Mouse (Mus musculus) B cell, adult 2 months (primary cell): ENCODE results near the gene Baiap2l1.

ENCODE experiments used
- DNase-seq, 2 experiments: peaks; one replicate each; pipeline ENCODE4 v3.0.0; 2022

Baiap2l1 gene

DNA sequence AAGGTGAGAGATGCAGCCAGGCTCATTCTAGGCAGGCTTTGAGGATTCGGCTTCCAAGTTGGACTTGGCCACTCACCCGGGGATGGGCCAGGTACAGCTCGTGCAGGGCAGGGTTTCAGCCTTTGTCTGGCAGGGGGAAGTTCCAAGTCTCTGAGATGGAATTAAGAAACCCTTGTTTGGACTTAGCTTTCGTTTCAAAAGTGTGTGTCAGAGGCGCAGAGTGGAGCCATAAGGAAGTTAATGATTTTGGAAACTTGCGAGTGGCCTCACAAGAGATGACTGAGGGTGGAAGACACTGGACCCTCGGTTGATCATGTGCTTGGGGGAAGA is 101.4 kb downstream of the Baiap2l1 start:
- no peak for DNase-seq

DNA sequence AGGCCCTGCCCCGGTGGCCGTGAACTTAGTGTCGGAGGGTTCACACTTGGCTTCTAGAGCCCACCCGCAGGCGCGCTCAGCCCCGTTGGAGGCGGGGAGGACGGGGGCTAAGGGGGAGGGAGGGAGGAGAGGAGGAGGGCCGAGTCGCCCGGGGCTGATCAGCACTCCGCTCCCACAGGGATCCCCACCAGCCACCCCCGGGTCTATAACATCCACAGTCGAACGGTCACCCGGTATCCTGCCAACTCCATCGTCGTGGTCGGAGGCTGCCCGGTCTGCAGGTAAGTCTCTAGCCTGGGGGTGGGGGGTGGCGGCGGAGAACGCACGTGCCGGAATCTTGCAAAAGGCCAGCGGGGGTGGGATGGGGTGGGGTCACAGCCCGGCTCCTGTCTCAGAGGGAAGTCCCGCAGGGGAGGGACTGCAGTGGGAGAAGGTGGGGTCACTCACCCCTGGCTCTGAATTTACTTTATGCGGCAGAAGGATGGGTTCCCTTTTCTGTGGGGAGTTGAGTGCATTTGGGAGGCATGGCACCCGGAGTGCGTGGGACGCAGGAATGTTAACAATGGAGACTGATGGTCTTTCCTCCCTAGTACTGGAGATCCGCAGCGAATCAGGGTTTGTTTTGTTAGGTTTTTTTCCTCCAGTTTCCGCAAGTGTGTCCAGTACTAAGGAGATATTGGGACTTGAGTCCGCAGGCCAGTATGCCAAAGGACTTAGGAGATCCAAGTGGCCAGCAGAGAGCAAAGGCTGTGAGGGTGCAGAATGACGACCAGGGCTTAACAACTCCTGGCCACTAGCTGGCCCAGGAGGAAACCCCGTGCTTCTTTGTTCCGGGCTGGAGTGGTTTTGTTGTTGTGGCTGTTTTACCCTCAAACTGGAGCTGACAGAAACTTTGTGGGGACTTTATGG is 102.0 kb downstream of the Baiap2l1 start:
- DNase-seq, result peak; percentile 57 to 60

DNA sequence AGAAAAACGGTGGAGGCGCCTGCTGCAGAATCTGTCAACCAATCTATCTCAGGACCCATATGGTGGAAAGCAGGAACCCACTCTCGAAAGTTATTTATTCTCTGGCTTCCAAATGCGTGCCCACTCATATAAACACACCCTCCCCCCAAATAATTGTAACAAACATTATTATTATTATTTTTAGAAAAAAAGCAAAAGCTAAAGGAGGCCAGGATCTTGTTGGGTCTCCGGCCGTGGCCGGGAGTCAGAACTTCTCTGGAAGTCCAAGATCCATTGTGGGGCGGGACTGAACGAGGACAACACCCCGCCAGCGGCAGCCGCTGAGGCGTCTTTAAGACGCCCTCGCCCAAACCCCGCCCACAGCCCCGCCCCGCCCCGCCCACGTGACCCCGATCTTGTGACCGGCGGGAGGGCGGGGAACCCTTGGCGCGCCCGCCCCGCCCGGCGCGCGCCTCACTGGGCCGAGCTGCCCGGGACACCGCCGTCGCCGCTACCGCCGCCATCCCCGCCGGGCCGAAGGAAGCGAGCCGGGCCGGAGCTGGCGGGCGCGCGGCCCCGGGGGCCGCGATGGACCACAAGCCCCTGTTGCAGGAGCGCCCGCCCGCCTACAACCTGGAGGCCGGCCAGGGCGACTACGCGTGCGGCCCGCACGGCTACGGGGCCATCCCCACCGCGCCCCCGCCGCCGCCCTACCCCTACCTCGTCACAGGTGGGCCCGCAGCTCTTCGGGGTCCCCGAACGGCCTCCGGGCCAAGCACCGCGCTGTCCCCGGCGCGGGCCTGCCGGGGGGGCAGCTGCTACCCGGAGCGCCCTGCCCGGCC is 102.9 kb downstream of the Baiap2l1 start:
- DNase-seq, result peak; percentile 90 to 92

DNA sequence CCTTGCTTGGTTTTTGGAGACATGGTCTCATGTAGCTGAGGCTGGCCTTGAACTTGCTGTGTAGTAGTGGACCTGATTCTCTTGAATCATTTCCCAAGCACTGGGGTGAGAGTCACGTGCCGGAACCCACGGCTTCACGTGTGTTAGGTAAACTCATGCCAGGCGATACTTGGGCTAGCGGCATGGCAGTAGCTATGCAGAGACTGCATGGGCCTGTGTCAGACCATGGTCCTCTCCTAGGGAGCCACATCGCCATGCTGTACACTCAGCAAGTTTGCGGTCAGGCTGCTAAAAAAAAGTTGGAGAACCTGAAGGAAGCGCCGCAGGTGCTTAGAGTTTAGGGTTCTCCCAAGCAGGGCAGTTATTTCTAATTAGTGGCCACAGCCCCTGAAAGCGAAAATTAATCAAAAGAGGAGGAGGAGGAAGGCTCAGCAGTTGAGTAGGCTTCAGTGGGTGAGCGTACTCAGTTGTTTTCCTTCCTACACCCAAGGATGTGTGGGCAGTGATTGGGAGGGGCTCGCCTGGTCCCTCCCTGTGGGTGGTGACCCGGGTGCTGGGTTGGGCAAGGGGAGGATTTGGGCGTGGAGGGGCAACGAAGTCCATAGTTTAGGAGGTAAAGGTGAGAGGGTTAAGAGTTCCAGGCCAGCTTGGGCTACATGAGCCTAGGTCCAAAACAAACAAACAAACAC is 103.6 kb downstream of the Baiap2l1 start:
- DNase-seq, result peak; percentile 54 to 55

DNA sequence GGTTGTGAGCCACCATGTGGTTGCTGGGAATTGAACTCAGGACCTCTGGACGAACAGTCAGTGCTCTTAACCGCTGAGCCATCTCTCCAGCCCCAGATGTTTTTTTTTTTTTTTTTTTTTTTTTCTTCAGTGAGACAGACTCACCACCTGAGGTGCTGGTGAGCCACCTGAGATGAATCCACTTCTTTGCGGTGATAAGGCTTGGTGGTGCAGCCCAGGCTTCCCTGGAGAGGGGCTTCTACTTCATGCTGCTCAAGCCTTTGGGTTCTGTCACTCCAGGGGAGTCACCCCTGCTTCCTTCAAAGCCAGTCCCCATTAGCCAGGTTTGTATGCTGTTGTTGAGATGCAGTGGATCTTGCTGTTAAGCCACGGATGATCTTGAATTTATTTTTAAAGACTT is 104.7 kb downstream of the Baiap2l1 start:
- no peak for DNase-seq

DNA sequence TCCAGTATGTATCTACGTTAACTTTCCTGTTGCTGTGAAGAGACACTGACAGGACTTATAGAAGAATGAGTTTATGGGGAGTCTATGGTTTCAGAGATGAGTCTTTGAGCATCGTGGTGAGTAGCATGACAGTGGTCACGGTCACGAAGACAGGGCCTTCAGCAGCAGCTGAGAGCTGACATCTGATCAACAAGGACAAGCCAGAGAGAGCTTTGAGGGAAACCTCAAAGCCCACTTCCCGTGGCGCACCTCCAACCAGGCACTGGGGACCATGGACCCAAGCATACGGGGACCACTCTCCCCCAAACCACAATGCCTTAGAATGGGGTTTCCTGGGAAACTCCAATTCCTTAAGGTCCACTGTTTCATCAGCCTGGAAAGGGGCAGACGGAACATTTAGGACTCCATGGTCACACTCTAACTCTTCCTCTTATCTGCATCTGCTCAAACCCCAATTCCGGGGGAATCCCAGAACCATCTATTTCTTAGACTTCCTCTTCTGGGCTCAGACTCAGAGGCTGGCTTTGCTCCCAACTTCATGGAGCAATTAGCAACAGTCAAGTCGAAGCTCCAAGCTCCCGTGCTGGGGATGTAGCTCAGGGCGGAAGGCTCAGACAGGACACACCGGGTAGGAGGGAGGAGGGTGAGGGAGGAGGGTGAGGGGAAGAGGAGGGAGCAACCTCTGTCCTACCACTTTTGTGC is 105.9 kb downstream of the Baiap2l1 start:
- peak in 1 of 2 experiments; percentile 32 for DNase-seq

DNA sequence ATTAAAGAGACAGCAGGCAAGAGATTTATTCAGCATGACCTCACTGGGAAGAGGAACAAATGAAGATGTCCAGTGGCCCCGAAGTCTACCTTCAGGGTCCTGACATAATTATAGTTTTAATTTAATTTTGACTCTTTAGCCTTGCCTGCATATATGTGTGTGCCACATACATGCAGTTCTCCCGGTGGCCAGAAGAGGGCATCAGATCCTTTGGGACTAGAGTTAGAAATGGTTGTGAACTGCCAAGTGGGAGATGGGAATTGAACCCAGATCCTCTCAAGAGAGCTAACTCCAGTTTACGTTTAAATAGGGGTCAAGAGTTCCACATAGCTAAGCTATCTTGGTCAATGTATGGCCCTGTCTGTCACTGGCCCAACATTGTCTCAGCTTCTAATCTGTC is 108.0 kb downstream of the Baiap2l1 start:
- DNase-seq, result peak in 1 of 2 experiments; percentile 40

DNA sequence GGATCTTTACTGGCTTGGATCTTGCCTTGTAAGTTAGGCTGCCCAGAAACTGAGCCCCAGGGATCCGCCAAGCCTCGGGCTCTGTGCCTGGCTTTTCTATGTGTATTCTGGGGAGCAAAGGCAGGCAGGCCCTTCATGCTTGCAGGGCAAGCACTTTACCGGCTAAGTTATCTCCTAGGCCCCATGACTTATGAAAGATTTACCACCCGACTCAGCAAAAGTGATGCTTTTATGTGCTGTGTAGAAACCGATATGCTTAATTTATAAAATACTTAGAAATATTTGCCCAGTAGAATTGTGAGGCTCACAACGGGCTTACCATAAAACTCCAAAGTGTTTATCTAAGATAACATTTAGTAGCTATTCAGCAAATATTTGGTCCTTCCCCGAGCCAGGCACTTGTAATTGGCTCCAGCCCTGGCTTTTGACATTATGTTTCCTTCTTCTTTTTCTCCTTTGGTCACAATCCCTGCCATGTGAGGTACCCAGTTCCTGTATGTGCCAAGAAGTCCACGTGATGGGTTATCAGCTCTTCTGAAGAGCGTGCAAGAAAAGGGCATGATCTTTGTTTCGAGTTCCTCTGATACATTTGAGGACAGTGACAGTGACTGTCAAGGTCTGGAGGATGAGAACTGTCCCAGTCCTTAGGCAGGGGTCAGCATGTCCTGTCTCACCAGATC is 109.9 kb downstream of the Baiap2l1 start:
- no peak for DNase-seq

DNA sequence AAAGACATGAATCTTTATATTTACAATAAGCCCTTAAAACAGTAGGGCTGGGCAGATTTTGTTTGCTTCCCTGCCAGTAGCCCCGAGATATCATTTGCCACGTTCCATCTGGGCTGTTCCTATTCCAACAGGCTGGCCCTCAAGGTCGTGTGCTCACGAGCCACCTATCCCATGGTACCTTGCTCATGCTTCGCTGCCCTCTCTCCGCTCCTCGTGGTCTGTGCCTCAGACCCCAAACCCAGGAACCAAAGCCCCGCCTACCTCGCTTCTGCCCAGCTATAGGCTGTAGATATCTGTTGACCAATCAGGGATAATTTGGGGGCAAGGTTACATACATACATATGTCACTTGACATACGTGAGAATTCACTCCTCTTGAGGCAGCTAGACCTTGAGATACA is 110.6 kb downstream of the Baiap2l1 start:
- no peak for DNase-seq

DNA sequence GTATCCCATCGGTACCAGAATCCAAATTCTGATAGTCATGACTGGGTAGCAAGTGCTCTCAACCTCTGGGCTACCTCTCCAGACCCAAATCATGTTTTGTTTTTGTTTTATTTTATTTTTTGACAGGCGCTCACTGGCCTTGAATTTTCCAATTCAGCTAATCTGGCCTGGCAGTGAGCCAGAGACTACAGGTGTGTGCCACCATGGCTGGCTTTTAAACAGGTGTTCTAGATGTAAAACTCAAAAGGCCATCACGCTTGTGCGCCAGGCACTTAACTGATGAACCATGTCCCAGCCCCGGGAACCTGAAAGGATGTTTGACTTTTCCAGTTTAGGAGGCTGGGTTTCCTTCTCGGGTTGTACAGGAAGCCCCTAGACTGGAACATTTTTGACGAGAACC is 111.2 kb downstream of the Baiap2l1 start:
- DNase-seq, result no peak

DNA sequence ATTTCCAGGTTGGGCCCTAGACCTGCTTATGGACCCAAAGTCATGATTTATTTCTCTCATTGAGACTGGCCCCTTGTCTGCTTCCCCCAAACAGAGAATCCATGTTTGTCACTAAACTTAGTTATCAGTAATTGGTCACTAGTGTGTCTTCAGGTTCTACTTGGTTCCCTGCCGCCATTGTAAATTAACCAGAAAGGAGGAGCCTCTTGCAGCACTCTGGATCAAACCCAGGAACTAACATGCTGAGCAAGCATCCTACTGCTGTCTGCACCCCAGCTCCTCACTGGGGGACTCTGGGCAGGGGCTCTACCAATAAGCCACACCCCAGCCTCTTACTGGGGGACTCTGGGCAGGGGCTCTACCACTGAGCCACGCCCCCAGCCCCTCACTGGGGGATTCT is 112.3 kb downstream of the Baiap2l1 start:
- DNase-seq, result no peak

DNA sequence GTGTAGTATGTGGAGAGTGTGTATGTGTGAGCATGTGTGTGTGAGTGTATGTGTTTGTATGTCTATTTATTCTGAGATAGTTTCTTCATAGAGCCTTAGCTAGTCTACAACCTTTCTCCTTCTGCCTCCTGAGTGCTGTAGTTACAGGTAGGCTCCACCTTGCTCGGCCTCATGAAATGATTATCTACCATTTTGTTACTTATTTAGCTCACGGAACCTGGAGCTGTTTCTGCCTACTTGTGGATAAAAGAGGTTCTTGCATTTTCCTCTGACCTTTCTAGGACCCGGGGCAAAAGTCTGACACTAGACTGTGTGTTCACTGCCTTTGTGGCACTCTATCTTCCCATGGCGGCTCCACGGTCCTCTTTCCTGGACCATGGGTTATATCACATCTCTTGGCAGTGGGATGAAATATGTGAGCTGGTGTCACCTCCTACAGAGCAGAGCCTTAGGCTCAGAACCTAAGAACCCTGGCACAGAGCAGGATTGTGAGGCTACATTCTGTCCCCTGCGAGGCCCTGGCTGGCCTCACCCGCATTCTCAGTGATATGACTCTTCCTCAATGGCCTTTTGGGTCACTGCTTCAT is 113.9 kb downstream of the Baiap2l1 start, which contains the start of gene Bri3:
Bri3 (plus strand) TSS at position 537 of the 587 bp plus-strand sequence.
- DNase-seq, result no peak

DNA sequence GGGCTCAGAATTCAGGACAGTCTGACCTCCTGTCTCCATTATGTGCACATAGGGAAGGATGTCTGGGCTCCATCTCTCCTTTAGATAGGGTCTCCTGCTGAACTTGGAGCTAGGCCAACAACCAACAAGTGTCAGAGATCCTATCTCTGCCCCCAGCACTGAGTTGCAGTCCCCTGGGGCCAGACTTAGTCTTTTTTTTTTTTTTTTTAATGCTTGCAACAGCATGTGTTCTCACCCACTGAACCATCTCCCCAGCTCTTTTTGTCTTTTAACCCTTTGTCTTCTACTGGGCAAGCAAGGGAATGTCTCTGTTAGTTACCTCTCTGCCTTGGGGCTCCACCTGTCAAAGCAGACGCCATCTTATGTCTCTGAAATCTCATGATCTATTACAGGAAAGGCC is 118.9 kb downstream of the Baiap2l1 start:
- DNase-seq, result no peak

DNA sequence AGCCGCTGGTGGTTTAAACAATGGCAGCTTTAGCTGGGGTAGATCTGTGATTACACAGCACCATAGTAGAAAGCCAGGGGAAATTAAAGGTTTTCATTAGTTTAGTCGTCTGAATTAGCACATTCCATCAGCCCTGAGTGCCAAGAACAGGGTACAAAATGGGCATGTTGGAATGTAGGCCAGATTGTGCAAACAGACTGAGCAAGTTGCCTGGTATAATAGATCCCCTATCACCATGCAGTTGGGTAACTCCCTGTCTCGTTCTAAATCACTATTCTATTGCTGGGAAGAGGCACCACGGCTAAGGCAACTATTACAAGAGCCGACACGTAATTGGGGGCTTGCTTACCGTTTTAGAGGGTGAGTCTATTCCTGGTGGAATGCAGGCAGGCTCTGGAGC is 123.2 kb downstream of the Baiap2l1 start:
- no peak for DNase-seq

DNA sequence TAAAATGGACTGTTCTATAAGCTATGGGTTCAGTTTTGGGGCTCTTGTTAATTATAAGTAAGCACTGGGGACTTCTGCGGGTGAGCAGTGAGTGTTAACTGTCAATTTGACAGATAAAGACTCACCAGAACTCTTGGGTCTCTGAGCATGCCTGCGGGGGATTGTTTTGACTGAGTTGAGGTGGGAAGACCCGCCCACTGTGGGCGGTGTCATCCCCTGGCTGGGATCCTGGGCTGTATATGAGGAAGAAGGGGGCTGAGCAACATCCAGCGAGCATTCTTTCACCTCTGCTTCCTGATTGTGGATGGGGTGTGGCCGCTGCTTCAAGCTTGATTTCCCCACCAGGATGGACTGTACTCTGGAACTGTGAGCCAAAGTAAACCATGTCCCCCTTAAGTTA is 123.7 kb downstream of the Baiap2l1 start:
- no peak for DNase-seq

DNA sequence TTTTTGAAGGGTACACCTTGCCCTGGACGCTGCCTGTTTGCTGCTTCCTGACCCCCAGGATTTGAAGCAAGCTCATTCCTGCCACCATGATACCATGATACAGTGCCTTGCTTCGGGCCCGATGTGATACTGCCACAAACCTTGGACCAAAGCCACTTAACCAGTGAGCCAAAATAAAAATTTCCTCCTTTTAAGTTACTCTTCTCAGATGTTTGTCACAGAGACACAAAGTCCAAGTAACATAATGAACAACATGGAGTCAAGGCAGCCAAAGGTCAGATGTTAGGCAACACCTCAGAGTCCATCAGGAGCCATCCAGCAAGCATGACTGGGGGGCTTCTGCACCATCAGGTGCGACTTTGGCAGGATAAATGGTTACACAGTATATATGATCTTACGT is 125.4 kb downstream of the Baiap2l1 start:
- DNase-seq, result no peak

DNA sequence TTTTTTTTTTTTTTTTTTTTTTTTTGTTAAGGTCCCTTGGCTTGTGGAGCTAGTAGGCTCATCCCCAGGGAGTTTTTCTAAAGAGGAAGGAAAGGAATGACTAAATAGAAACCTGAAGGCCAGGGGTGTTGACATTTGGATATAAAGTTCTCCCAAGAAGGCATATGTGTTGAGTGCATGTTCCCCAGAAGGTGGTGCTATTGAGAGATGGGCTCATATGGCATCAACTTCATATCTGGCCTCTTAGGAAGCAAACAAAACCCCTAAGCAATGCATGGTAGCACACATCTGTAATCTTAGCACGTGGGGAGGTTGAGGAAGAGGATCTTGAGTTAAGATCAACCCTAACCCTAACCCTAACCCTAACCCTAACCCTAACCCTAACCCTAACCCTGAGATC is 126.5 kb downstream of the Baiap2l1 start:
- DNase-seq, result no peak

DNA sequence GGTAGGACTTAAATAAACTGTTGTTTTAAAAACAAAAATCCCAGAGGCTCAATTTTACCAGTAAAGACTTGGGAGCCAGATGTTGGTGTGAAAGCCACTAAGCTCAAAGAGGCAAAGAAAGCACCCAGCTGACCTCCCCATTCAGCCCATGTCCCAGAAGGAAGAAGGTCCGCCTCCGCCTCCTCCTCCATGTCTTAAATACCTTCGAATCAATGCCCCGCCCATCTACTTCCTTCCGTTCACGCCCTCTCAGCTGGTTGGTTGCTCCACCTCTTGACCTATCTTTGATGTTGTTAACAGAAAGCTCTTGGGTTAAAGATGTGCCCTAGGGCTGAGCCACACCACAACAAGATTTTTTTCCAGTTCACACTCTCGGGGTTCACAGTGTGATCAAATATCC is 127.7 kb downstream of the Baiap2l1 start:
- DNase-seq, result no peak

DNA sequence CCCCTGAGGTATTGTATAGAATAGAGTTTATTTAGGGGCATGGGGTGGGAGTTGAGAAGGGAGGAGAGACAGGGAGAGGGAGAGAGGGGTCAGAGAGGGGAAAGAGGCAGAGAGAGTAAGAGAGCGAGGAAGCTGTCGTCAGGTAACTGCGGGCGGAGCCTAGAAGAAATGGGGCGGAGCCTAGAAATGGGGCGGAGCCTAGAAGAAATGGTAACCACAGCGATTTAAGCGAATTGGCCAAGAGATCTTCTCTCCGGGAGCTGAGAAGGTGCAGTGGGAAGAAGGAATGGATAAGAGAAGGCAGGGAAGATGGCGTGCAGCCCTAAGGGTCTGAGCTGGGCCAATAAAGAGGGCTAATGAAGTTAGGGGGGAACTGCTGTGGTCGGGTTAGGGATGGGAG is 131.7 kb downstream of the Baiap2l1 start:
- DNase-seq, result no peak

DNA sequence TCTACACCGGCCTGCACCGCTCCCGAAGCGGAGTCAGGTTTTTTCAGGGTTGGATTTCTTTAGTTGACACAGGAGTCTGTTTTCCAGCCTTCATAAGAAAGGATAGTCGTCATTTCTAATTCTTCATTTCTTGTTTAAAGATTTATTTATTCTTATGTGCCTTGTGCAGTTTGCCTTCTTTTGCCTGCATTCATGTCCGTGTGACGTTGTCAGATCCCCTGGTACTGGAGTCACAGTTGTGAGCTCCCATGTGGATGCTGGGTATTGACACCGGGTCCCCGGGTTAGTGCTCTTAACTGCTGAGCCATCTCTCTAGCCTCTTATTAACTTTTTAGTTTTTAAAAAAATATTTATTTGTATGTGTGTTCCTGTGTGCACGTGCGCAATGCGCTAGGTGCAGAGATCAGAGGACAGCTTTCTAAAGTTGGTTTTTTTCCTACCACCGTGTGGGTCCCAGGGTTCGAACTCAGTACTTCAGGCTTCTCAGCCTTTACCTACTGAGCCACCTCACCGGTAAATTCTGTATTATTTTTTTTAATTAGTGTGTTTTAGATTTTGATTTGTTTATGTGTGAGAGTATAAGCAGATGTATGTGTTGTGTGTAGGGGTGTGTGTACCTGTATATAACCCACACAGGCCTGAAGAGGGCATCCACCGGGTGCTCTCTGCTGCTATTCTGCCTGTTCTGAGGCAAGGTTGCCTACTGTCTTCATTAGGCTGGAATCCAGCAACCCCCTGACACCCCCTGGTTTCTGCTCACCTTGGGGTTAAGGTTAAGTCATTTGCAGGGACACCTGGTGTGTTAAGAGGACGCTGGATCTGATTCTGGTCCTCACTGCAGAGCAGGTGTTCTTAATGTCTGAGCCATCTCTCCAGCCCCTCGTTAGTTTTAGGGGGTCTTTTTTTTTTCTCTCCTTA is 133.8 kb downstream of the Baiap2l1 start:
- peak in 1 of 2 experiments; percentile 33 for DNase-seq

DNA sequence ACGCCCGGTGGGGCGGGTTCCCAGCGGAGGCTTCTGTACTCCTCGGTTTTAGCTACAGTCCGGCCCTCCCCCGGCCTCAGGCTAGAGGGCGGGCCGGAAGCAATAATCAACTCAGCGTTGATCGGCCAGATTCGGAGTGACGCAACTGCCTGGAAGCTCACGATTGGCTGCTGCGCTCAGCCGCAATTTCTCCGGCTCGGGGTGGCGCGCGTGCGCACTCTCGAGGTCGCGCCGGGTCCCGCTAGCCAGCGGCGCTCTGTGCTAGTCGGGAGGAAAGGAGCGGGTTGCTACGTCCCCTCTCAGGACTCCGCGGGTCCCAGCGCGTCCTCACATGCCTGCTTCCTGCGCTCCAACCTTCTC is 134.4 kb downstream of the Baiap2l1 start, which contains the start of gene Tecpr1:
Tecpr1 (minus strand) TSS at position 113 of the 360 bp plus-strand sequence.
- peak; percentile 92 for DNase-seq
